Mouse (Mus musculus) intestine, postnatal 0 days (tissue): Measurements from ENCODE around the gene Smco2. TPM values are rescaled to one million over a fixed set of nuclear protein-coding genes. Genes with fewer than 3 reads are reported as not detected.

Experiments
- ATAC-seq: fragments of 200-750 bp; cut with Nextera tagmentation; 2 replicates; pipeline ENCODE4 v1.8.0; 2017; ENCODE audit warnings: mild to moderate bottlenecking, moderate TSS enrichment, moderate library complexity
- H3K27ac ChIP-seq: fragments of 300-500 bp; sonication (generic); 2 replicates; pipeline ENCODE4 v1.5.1; 2014; ENCODE audit warnings: mild to moderate bottlenecking, low read depth, low read length, moderate library complexity
- H3K27me3 ChIP-seq: fragments of 300-500 bp; sonication (generic); replicated peaks from 2 replicates; pipeline ENCODE4 v1.6.1; 2014; ENCODE audit warnings: low read length, mixed read lengths; ENCODE audit not compliant: control insufficient read depth, insufficient read depth
- H3K36me3 ChIP-seq: fragments of 300-500 bp; sonication (generic); 2 replicates; pipeline ENCODE4 v1.6.1; 2014; ENCODE audit warnings: mild to moderate bottlenecking, moderate library complexity; ENCODE audit not compliant: control insufficient read depth, insufficient read depth
- H3K4me1 ChIP-seq: fragments of 300-500 bp; sonication (generic); replicated peaks from 2 replicates; pipeline ENCODE4 v1.6.1; 2014; ENCODE audit warnings: antibody characterized with exemption, low read length, mixed read lengths; ENCODE audit not compliant: control insufficient read depth, insufficient read depth
- H3K4me2 ChIP-seq: fragments of 300-500 bp; sonication (generic); replicated peaks from 2 replicates; pipeline ENCODE4 v1.6.1; 2014; ENCODE audit warnings: low read depth, mild to moderate bottlenecking, moderate library complexity
- H3K4me3 ChIP-seq: fragments of 300-500 bp; sonication (generic); 2 replicates; pipeline ENCODE4 v1.5.1; 2014; ENCODE audit warnings: low read depth, low read length
- H3K9ac ChIP-seq: fragments of 300-500 bp; sonication (generic); 2 replicates; pipeline ENCODE4 v1.6.1; 2014; ENCODE audit warnings: mild to moderate bottlenecking, low read depth, low read length
- H3K9me3 ChIP-seq: fragments of 300-500 bp; sonication (generic); 2 replicates; pipeline ENCODE4 v1.6.1; 2016; ENCODE audit warnings: mixed run types; ENCODE audit not compliant: control insufficient read depth
- CTCF ChIP-seq: sonication (generic); IDR thresholded peaks from 2 replicates; pipeline ENCODE4 v1.5.1; 2016; ENCODE audit warnings: low read depth, mild to moderate bottlenecking, control low read depth, antibody characterized with exemption, moderate library complexity
- whole genome bisulfite sequencing: fragments of 180-500 bp; shearing (Covaris S2); extraction: QIAGEN DNeasy Blood & Tissue Kit; methylation state at CpG from one replicate; pipeline ENCODE4 v1.1.7; 2014; 5-methylcytosine and 5-hydroxymethylcytosine counted together
- polyA plus RNA-seq: library from polyadenylated mRNA; unstranded; fragments of >200 nt; fragmentation: Nextera tagmentation; extraction: Ambion mirVana; gene quantifications from 2 replicates; pipeline ENCODE4 v1.2.1, GENCODE M21; 2015

Gene Smco2
- polyA plus RNA-seq, 1 experiment from 2014 or later, result not detected

GRCm38 (mm10) chr6:146908801-146909200 is 58.9 kb downstream of the Smco2 start:
- Histone ChIP-seq H3K9ac (no peak overlapping the region), H3K4me3 (no peak overlapping the region), H3K27me3 (no peaks in the 10 kb centered on the region), H3K27ac (no peak overlapping the region), H3K4me2 (no peak overlapping the region), H3K4me1 (peaks cover 3% of the 10 kb centered on the region), H3K36me3 (no peaks in the 10 kb centered on the region), H3K9me3 (no peaks in the 10 kb centered on the region)
- ATAC-seq, result no peak
- WGBS, result 85% methylated on average over 2 of the region's 2 CpGs
- TF ChIP-seq CTCF, result no peak

DNA sequence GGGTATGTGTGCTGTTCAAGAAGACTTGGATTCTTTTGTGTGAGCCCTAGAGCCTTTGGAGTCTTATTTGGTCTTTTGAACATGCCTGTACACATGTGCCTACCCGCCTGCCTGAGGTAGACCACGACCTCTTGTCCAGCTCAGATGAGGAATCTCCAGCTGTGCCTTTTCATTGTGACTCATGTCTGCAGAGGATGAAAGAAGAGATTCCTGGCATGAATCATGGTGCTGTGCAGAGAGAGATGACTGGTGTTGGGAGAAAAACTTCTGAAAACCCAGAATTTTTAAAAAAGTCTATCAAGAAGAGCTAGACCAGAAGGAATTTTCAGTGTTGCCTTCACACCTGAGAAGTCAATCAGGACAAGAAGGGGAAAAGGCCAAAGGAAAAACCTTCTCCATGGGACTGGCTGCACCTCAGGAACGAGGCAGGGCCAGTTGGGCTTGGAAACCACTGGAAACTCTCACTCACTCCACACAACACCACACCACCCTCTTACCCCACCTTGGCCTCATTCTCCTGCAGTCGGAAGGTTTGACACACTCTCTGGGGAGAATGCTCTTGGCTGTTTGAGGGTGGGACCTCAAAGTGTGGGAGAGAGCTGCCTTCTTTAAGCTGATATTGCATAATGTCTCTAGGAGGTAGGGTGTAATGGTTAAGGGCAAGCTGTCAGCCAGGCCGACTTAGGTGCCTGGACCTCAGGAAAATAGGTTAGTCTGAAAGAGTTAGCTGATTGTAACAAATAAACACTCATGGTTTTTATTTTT is 60.0 kb downstream of the Smco2 start:
- Histone ChIP-seq H3K4me2 (no peak overlapping the region), H3K27me3 (no peaks in the 10 kb centered on the region), H3K4me3 (no peak overlapping the region), H3K9ac (no peak overlapping the region), H3K9me3 (no peaks in the 10 kb centered on the region), H3K27ac (no peak overlapping the region; the same call in 1 of the 2 replicates), H3K36me3 (no peaks in the 10 kb centered on the region), H3K4me1 (peaks cover 3% of the 10 kb centered on the region)
- no peak for TF ChIP-seq CTCF
- WGBS, result 58% methylated on average over 5 of the region's 5 CpGs
- ATAC-seq, result no peak

- no peak for TF ChIP-seq CTCF
- Histone ChIP-seq H3K27me3 (no peaks in the 10 kb centered on the region), H3K9ac (no peak overlapping the region), H3K4me1 (peaks cover 3% of the 10 kb centered on the region), H3K4me2 (no peak overlapping the region), H3K27ac (no peak overlapping the region), H3K4me3 (no peak overlapping the region), H3K9me3 (no peaks in the 10 kb centered on the region), H3K36me3 (no peaks in the 10 kb centered on the region)
- 86% methylated on average over 2 of the region's 2 CpGs for WGBS
- ATAC-seq, result no peak
Measured at GRCm38 (mm10) chr6:146910801-146911200, 60.9 kb downstream of the Smco2 start.

- no peaks in the 10 kb centered on the region; the same call in none of the 2 replicates for H3K4me1 ChIP-seq
- ATAC-seq, result peak; percentile 80
- H3K4me2 ChIP-seq, result no peak overlapping the region
- H3K9me3 ChIP-seq, result no peaks in the 10 kb centered on the region
- H3K9ac ChIP-seq, result no peak overlapping the region
- H3K36me3 ChIP-seq, result no peaks in the 10 kb centered on the region
- TF ChIP-seq CTCF, result no peak
- H3K27ac ChIP-seq, result peak overlapping the region; percentile 5; the same call in 1 of the 2 replicates
- H3K27me3 ChIP-seq, result no peaks in the 10 kb centered on the region
- 23% methylated on average over 3 of the region's 3 CpGs for WGBS
- H3K4me3 ChIP-seq, result no peak overlapping the region
Measured at GRCm38 (mm10) chr6:146912835-146913488, 63.1 kb downstream of the Smco2 start.

DNA sequence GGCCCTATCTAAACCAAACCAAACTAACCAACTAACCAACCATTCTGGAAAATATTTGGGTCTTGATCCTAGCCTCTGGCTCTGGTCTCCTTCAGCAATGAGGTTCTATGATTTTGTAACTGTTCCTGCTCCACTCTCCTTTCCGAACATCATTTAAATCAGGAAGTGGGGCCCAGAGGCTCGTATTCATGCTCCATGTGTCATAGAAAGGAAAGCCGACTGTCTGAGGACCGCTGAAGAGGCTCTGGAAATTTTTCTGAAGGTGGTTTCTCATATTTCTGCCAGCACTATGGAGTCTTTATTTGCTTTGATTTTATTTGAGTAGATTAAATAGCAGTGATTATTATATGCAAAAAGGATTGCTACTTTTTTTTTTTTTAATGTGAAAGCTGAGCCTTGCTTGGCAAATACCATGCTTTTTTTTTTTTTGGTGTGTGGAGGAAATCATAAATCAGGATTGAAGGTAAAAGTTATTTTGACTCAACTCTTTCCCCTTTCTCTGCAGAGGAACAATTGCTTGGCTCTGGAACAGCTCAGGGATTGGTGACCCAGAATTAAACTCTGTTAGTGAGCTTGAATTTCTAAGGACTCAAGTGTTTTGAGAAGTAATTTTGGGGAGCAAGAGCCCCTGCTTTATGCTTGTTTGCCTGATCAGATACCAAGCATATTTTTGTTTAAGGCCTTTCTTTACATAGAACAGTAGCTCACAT is 63.7 kb downstream of the Smco2 start:
- H3K27ac ChIP-seq, result 0 out of 2 replicates have a peak overlapping the region, but pooled peaks have one; percentile 5
- H3K4me3 ChIP-seq, result no peak overlapping the region
- H3K4me1 ChIP-seq, result no peaks in the 10 kb centered on the region; the same call in none of the 2 replicates
- H3K27me3 ChIP-seq, result no peaks in the 10 kb centered on the region
- no peak for TF ChIP-seq CTCF
- H3K36me3 ChIP-seq, result no peaks in the 10 kb centered on the region
- WGBS, result 30% methylated on average over 4 of the region's 4 CpGs
- H3K4me2 ChIP-seq, result no peak overlapping the region
- no peaks in the 10 kb centered on the region for H3K9me3 ChIP-seq
- no peak overlapping the region for H3K9ac ChIP-seq
- ATAC-seq, result peak; percentile 18; the same call in 1 of the 2 replicates

GRCm38 (mm10) chr6:146915808-146916207 is 65.9 kb downstream of the Smco2 start:
- no peak for TF ChIP-seq CTCF
- Histone ChIP-seq H3K9me3 (no peaks in the 10 kb centered on the region), H3K9ac (no peak overlapping the region), H3K27me3 (no peaks in the 10 kb centered on the region), H3K27ac (no peak overlapping the region), H3K4me2 (no peak overlapping the region), H3K4me3 (no peak overlapping the region), H3K4me1 (no peaks in the 10 kb centered on the region; the same call in none of the 2 replicates), H3K36me3 (no peaks in the 10 kb centered on the region)
- no peak for ATAC-seq
- WGBS, result 85% methylated on average over 1 of the region's 1 CpGs
